Comparison of ENCODE assay signal across 8 mouse cellular contexts in genomic region chr1:192834361-192835210, GRCm38 (mm10). TPM values are rescaled to one million over a fixed set of nuclear protein-coding genes. Genes with fewer than 3 reads are reported as not detected.
A peak's percentile ranks its signal among the peaks of the same experiment; 100 is the strongest.
DNase-seq lines count a peak whose midpoint lies in the region; ATAC-seq lines count a peak whose summit lies in the region.

No protein-coding gene starts in this region.

- intact Hi-C loops in left cerebral cortex, postnatal 10 days (cut with DNase I): no loop called here

- no peak overlapping the region for H3K27ac ChIP-seq in brown adipose tissue, adult 24 weeks (replicated peaks; ENCODE audit: low read depth, low read length)
- H3K27ac ChIP-seq in forebrain, embryonic 13.5 days: peak overlapping the region; percentile 95
- peak overlapping the region; percentile 90 for H3K27ac ChIP-seq in hindbrain, embryonic 16.5 days (ENCODE audit: low read depth, low read length)
- peak overlapping the region; percentile 93 for H3K27ac ChIP-seq in midbrain, embryonic 10.5 days (replicated peaks)
- H3K27ac ChIP-seq in stomach, embryonic 16.5 days (ENCODE audit: low read length): peak overlapping the region; percentile 90

- no peaks in the 10 kb centered on the region for H3K36me3 ChIP-seq in forebrain, embryonic 13.5 days (ENCODE audit: poor library complexity, severe bottlenecking)
- H3K36me3 ChIP-seq in hindbrain, embryonic 16.5 days (ENCODE audit: control insufficient read depth, insufficient read depth, low read length): no peaks in the 10 kb centered on the region
- no peaks in the 10 kb centered on the region for H3K36me3 ChIP-seq in midbrain, embryonic 10.5 days
- H3K36me3 ChIP-seq in stomach, embryonic 16.5 days (ENCODE audit: control insufficient read depth, insufficient read depth, low read length): no peaks in the 10 kb centered on the region

- peak; percentile 95 for ATAC-seq in forebrain, embryonic 13.5 days
- ATAC-seq in hindbrain, embryonic 16.5 days: peak; percentile 89
- ATAC-seq in stomach, embryonic 16.5 days (ENCODE audit: insufficient read depth, low FRiP score): peak; percentile 67

- H3K4me2 ChIP-seq in forebrain, embryonic 13.5 days: peak overlapping the region; percentile 62
- peak overlapping the region; percentile 92 for H3K4me2 ChIP-seq in hindbrain, embryonic 16.5 days (ENCODE audit: low read length)
- H3K4me2 ChIP-seq in stomach, embryonic 16.5 days (ENCODE audit: low read depth, low read length): peak overlapping the region; percentile 91

- peaks cover 8% of the 10 kb centered on the region; the same call in 1 of the 2 replicates for H3K27me3 ChIP-seq in forebrain, embryonic 13.5 days
- H3K27me3 ChIP-seq in hindbrain, embryonic 16.5 days (replicated peaks; ENCODE audit: control insufficient read depth, insufficient read depth, low read length): no peaks in the 10 kb centered on the region
- H3K27me3 ChIP-seq in midbrain, embryonic 10.5 days (ENCODE audit: low read depth, poor library complexity, severe bottlenecking): peaks cover 96% of the 10 kb centered on the region
- H3K27me3 ChIP-seq in stomach, embryonic 16.5 days (ENCODE audit: control insufficient read depth, insufficient read depth, low read length): peaks cover 5% of the 10 kb centered on the region; the same call in 1 of the 2 replicates

- H3K9me3 ChIP-seq in forebrain, embryonic 13.5 days (replicated peaks): no peaks in the 10 kb centered on the region
- H3K9me3 ChIP-seq in hindbrain, embryonic 16.5 days (ENCODE audit: control insufficient read depth, low read length): no peaks in the 10 kb centered on the region
- H3K9me3 ChIP-seq in midbrain, embryonic 10.5 days (replicated peaks): no peaks in the 10 kb centered on the region
- no peaks in the 10 kb centered on the region for H3K9me3 ChIP-seq in stomach, embryonic 16.5 days (replicated peaks; ENCODE audit: control insufficient read depth, low read length)

- peak; percentile 82 for DNase-seq in Muller cell, postnatal 12 days (ENCODE audit: inconsistent ontology term)
- peak; percentile 65 to 78 for DNase-seq in left cerebral cortex, postnatal 10 days (ENCODE audit: extremely low spot score in 1 of 2, low spot score in 2 of 2)
- peak; percentile 88 for DNase-seq in midbrain, embryonic 10.5 days (ENCODE audit: low spot score)
- DNase-seq in T-cell, adult 2 months (ENCODE audit: low spot score): no peak

- H3K4me3 ChIP-seq in brown adipose tissue, adult 24 weeks (ENCODE audit: insufficient read depth, low read depth, low read length): peak overlapping the region; percentile 33
- H3K4me3 ChIP-seq in forebrain, embryonic 13.5 days: peak overlapping the region; percentile 36
- H3K4me3 ChIP-seq in hindbrain, embryonic 16.5 days (ENCODE audit: low read length): peak overlapping the region; percentile 52
- peak overlapping the region; percentile 58 for H3K4me3 ChIP-seq in midbrain, embryonic 10.5 days
- H3K4me3 ChIP-seq in stomach, embryonic 16.5 days (replicated peaks; ENCODE audit: low read length): peak overlapping the region; percentile 52

- WGBS in forebrain, embryonic 13.5 days: 1% methylated on average over 63 of the region's 63 CpGs
- WGBS in hindbrain, embryonic 16.5 days: under 1% methylated on average over 48 of the region's 63 CpGs
- WGBS in midbrain, embryonic 10.5 days: under 1% methylated on average over 63 of the region's 63 CpGs
- WGBS in stomach, embryonic 16.5 days: 5% methylated on average over 63 of the region's 63 CpGs

- no peaks in the 10 kb centered on the region; the same call in 1 of the 2 replicates for H3K4me1 ChIP-seq in brown adipose tissue, adult 24 weeks (ENCODE audit: control insufficient read depth, insufficient read depth, insufficient read length, low read length)
- H3K4me1 ChIP-seq in forebrain, embryonic 13.5 days: peaks cover 42% of the 10 kb centered on the region
- H3K4me1 ChIP-seq in hindbrain, embryonic 16.5 days (ENCODE audit: control insufficient read depth, insufficient read depth, low read depth, low read length): peaks cover 20% of the 10 kb centered on the region
- peaks cover 45% of the 10 kb centered on the region for H3K4me1 ChIP-seq in midbrain, embryonic 10.5 days
- H3K4me1 ChIP-seq in stomach, embryonic 16.5 days (ENCODE audit: control insufficient read depth, insufficient read depth, low read length): peaks cover 28% of the 10 kb centered on the region

- H3K9ac ChIP-seq in forebrain, embryonic 13.5 days: peak overlapping the region; percentile 65
- H3K9ac ChIP-seq in hindbrain, embryonic 16.5 days (ENCODE audit: low read depth, low read length): peak overlapping the region; percentile 77
- H3K9ac ChIP-seq in stomach, embryonic 16.5 days (ENCODE audit: low read length): peak overlapping the region; percentile 80

RNA-seq across cellular contexts. Expression of gene Sertad4, which starts 21.0 kb away (rescaled TPM):
- polyA plus RNA-seq in brown adipose tissue, adult 24 weeks (2012; ENCODE audit: insufficient read depth, insufficient read length, missing spikeins): 0.46 and 2.1 TPM in 2 replicates
- polyA plus RNA-seq in forebrain, embryonic 13.5 days (2015; fragmentation: Nextera tagmentation; extraction: Ambion mirVana): 20.4 and 20.5 TPM in 2 replicates
- polyA plus RNA-seq in hindbrain, embryonic 16.5 days (2015; fragmentation: Nextera tagmentation; extraction: Ambion mirVana): 8.5 and 18.5 TPM in 2 replicates
- total RNA-seq in left cerebral cortex, postnatal 10 days (2021): 10 to 100 TPM; 27.3 to 30.3 TPM
- 8.3 and 11.4 TPM in 2 replicates for polyA plus RNA-seq in midbrain, embryonic 10.5 days (2016; fragmentation: Nextera tagmentation; extraction: Ambion mirVana)
- polyA plus RNA-seq in stomach, embryonic 16.5 days (2015; fragmentation: Nextera tagmentation; extraction: Ambion mirVana): 5.0 and 5.7 TPM in 2 replicates
